Mouse (Mus musculus): ENCODE data around the gene Cdc42bpg.

GRCm38 (mm10) chr19:6372433-6372832 lies 66.2 kb downstream of the Cdc42bpg start:
- TF ChIP-seq CTCF (IDR thresholded peaks at IDR 0.05; ENCODE audit: low read depth, low read length) (no peak), POLR2A (IDR thresholded peaks at IDR 0.05; ENCODE audit: borderline replicate concordance, low read depth, low read length) (no peak)
